Mouse (Mus musculus) liver, adult 2 months (tissue): ENCODE data around the gene Cacna2d3.

Experiments used
- CTCF ChIP-seq: fragments of 200-500 bp; IDR thresholded peaks from 2 replicates; pipeline ENCODE4 v1.5.1; 2011; ENCODE audit warnings: low read depth, low read length, control low read depth
- POLR2A ChIP-seq: fragments of 200-500 bp; IDR thresholded peaks from 2 replicates; pipeline ENCODE4 v1.6.1; 2011; ENCODE audit warnings: low read length, control low read depth; ENCODE audit not compliant: insufficient read depth; ENCODE audit errors: extremely low read depth

DNA sequence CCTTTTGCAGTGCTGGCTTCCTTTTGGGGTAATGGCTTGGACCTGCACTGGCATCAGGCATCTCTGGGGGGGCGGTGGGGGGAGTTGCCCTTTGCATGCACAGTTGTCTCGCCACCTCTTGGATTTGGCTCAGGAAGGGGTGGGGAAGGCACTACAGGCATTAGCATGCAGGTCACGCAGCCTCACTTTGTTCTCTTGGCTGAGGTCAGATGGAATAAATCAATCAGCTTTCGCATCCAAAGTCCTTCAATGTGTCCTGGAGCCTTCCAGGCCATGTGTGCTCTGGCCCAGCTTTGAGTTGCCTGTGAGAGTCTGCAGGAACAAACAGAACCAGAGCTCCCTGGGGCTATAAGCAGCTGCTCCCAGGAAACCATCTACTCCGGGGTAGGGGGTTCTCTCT lies 705.8 kb downstream of the Cacna2d3 start:
- TF ChIP-seq POLR2A (no peak), CTCF (no peak)
